Mouse (Mus musculus): Measurements from ENCODE around the gene Rpl29. TPM values are rescaled to one million over a fixed set of nuclear protein-coding genes. Genes with fewer than 3 reads are reported as not detected.

The Rpl29 gene
- polyA plus RNA-seq, 1 experiment = 357 TPM

GRCm38 (mm10) chr9:106478101-106478500 lies 48.8 kb downstream of the Rpl29 start:
- no peak for TF ChIP-seq CTCF (IDR thresholded peaks at IDR 0.05; ENCODE audit: control insufficient read depth, insufficient read depth, insufficient replicate concordance, low read depth, low read length)
- TF ChIP-seq POLR2A (IDR thresholded peaks at IDR 0.05; ENCODE audit: control insufficient read depth, low read depth, low read length) = no peak
- Histone ChIP-seq H3K27ac (ENCODE audit: control insufficient read depth, insufficient read depth, low read depth, low read length) (peak overlapping the region; percentile 50; the same call in 1 of the 2 replicates), H3K4me3 (ENCODE audit: control insufficient read depth, low read depth, low read length) (peak overlapping the region; percentile 87), H3K4me1 (ENCODE audit: control insufficient read depth, insufficient read depth, low read length) (peaks cover 16% of the 10 kb centered on the region), H3K27me3 (ENCODE audit: control insufficient read depth, insufficient read depth, low read length) (no peaks in the 10 kb centered on the region), H3K36me3 (ENCODE audit: control insufficient read depth, insufficient read depth, low read length) (no peaks in the 10 kb centered on the region)

GRCm38 (mm10) chr9:106480541-106480940 lies 51.3 kb downstream of the Rpl29 start:
- H3K4me3 ChIP-seq (ENCODE audit: control insufficient read depth, low read depth, low read length) = no peak overlapping the region
- H3K27me3 ChIP-seq (ENCODE audit: control insufficient read depth, insufficient read depth, low read length) = no peaks in the 10 kb centered on the region
- TF ChIP-seq POLR2A (IDR thresholded peaks at IDR 0.05; ENCODE audit: control insufficient read depth, low read depth, low read length) = no peak
- TF ChIP-seq CTCF (IDR thresholded peaks at IDR 0.05; ENCODE audit: control insufficient read depth, insufficient read depth, insufficient replicate concordance, low read depth, low read length) = no peak
- H3K27ac ChIP-seq (ENCODE audit: control insufficient read depth, insufficient read depth, low read depth, low read length) = no peak overlapping the region
- peaks cover 16% of the 10 kb centered on the region for H3K4me1 ChIP-seq (ENCODE audit: control insufficient read depth, insufficient read depth, low read length)
- no peaks in the 10 kb centered on the region for H3K36me3 ChIP-seq (ENCODE audit: control insufficient read depth, insufficient read depth, low read length)

- Histone ChIP-seq H3K4me1 (ENCODE audit: control insufficient read depth, insufficient read depth, low read length) (peaks cover 11% of the 10 kb centered on the region), H3K4me3 (ENCODE audit: control insufficient read depth, low read depth, low read length) (no peak overlapping the region), H3K27ac (ENCODE audit: control insufficient read depth, insufficient read depth, low read depth, low read length) (no peak overlapping the region), H3K36me3 (ENCODE audit: control insufficient read depth, insufficient read depth, low read length) (no peaks in the 10 kb centered on the region), H3K27me3 (ENCODE audit: control insufficient read depth, insufficient read depth, low read length) (no peaks in the 10 kb centered on the region)
- no peak for TF ChIP-seq CTCF (IDR thresholded peaks at IDR 0.05; ENCODE audit: control insufficient read depth, insufficient read depth, insufficient replicate concordance, low read depth, low read length)
- TF ChIP-seq POLR2A (IDR thresholded peaks at IDR 0.05; ENCODE audit: control insufficient read depth, low read depth, low read length) = no peak
These were observed 51.8 kb downstream of the Rpl29 start for GRCm38 (mm10) chr9:106481075-106481474.

Other genes with a start within 250 kb of the Rpl29 start
- gene Ppm1m, start 229.7 kb upstream of the Rpl29 start, polyA plus RNA-seq (2012; rRNA removed) = 31.3 and 40.6 TPM in 2 replicates
- gene Twf2, start 226.3 kb upstream of the Rpl29 start, polyA plus RNA-seq (2012; rRNA removed) = 12.1 and 13.5 TPM in 2 replicates
- gene Tlr9, start 206.9 kb upstream of the Rpl29 start, polyA plus RNA-seq (2012; rRNA removed) = 2.6 and 2.7 TPM in 2 replicates
- 123 and 139 TPM in 2 replicates for gene Alas1, start 180.8 kb upstream of the Rpl29 start, polyA plus RNA-seq (2012; rRNA removed)
- 72.2 and 74.2 TPM in 2 replicates for gene Poc1a, start 148.4 kb upstream of the Rpl29 start, polyA plus RNA-seq (2012; rRNA removed)
- gene Dusp7, start 60.8 kb upstream of the Rpl29 start, polyA plus RNA-seq (2012; rRNA removed) = 3.1 and 3.3 TPM in 2 replicates
- 1.9 and 2.0 TPM in 2 replicates for gene Acy1, start 8.9 kb downstream of the Rpl29 start, polyA plus RNA-seq (2012; rRNA removed)
- 12.9 and 14.0 TPM in 2 replicates for gene Abhd14b, start 18.0 kb downstream of the Rpl29 start, polyA plus RNA-seq (2012; rRNA removed)
- 197 and 198 TPM in 2 replicates for gene Abhd14a, start 18.2 kb downstream of the Rpl29 start, polyA plus RNA-seq (2012; rRNA removed)
- gene Pcbp4, start 23.8 kb downstream of the Rpl29 start, polyA plus RNA-seq (2012; rRNA removed) = 65.7 and 78.3 TPM in 2 replicates
- gene Gpr62, start 36.5 kb downstream of the Rpl29 start, polyA plus RNA-seq (2012; rRNA removed) = 22.5 and 24.9 TPM in 2 replicates
- gene Rrp9, start 46.5 kb downstream of the Rpl29 start, polyA plus RNA-seq (2012; rRNA removed) = 20.0 and 20.9 TPM in 2 replicates
- 2.9 and 5.2 TPM in 2 replicates for gene Parp3, start 47.5 kb downstream of the Rpl29 start, polyA plus RNA-seq (2012; rRNA removed)
- 649 and 752 TPM in 2 replicates for gene Iqcf1, start 70.5 kb downstream of the Rpl29 start, polyA plus RNA-seq (2012; rRNA removed)
- gene Iqcf5, start 85.1 kb downstream of the Rpl29 start, polyA plus RNA-seq (2012; rRNA removed) = 501 and 546 TPM in 2 replicates
- 594 and 612 TPM in 2 replicates for gene Iqcf3, start 132.2 kb downstream of the Rpl29 start, polyA plus RNA-seq (2012; rRNA removed)
- 220 and 225 TPM in 2 replicates for gene Iqcf4, start 141.5 kb downstream of the Rpl29 start, polyA plus RNA-seq (2012; rRNA removed)
- gene Iqcf6, start 197.1 kb downstream of the Rpl29 start, polyA plus RNA-seq (2012; rRNA removed) = 85.6 and 87.2 TPM in 2 replicates
- gene Grm2, start 226.6 kb downstream of the Rpl29 start, polyA plus RNA-seq (2012; rRNA removed) = 0.22 and 0.30 TPM in 2 replicates

Measured in testis, adult 2 months (tissue).